Mouse (Mus musculus) spleen, adult 2 months (tissue): Measurements from ENCODE around the gene Trabd. TPM values are rescaled to one million over a fixed set of nuclear protein-coding genes. Genes with fewer than 3 reads are reported as not detected.

ENCODE experiments used
- DNase-seq, 2 experiments: peaks; one replicate each; pipeline versions ENCODE4 v3.0.0 to v3.0.0-alpha.2; 2012 to 2021; ENCODE audit warnings: low spot score in 2 of 2, low read depth in 1 of 2
- H3K27ac ChIP-seq: fragments of 200-500 bp; 2 replicates; pipeline ENCODE4 v1.5.1; 2012; ENCODE audit warnings: low read length, inconsistent platforms; ENCODE audit not compliant: insufficient read depth
- H3K27me3 ChIP-seq: fragments of 200-500 bp; 2 replicates; pipeline ENCODE4 v1.6.1; 2012; ENCODE audit warnings: mild to moderate bottlenecking, moderate library complexity, low read length, inconsistent platforms; ENCODE audit not compliant: control insufficient read depth, insufficient read depth
- H3K36me3 ChIP-seq: fragments of 200-500 bp; 2 replicates; pipeline ENCODE4 v1.6.1; 2012; ENCODE audit warnings: mild to moderate bottlenecking, low read length, inconsistent platforms; ENCODE audit not compliant: control insufficient read depth, insufficient read depth
- H3K4me1 ChIP-seq: fragments of 200-500 bp; 2 replicates; pipeline ENCODE4 v1.6.1; 2011; ENCODE audit warnings: inconsistent platforms; ENCODE audit not compliant: control insufficient read depth, insufficient read depth, insufficient read length
- H3K4me3 ChIP-seq: fragments of 200-500 bp; 2 replicates; pipeline ENCODE4 v1.5.1; 2011; ENCODE audit warnings: mild to moderate bottlenecking, inconsistent platforms; ENCODE audit not compliant: insufficient read depth, insufficient read length; ENCODE audit errors: extremely low read depth
- CTCF ChIP-seq: fragments of 200-500 bp; IDR thresholded peaks from 2 replicates; pipeline ENCODE4 v1.5.1; 2011; ENCODE audit warnings: mild to moderate bottlenecking, inconsistent platforms; ENCODE audit not compliant: insufficient read depth, insufficient read length, insufficient replicate concordance; ENCODE audit errors: extremely low read depth
- POLR2A ChIP-seq: fragments of 200-500 bp; IDR thresholded peaks from 2 replicates; pipeline ENCODE4 v1.6.1; 2011; ENCODE audit warnings: low read depth, low read length, inconsistent platforms
- WGBS: fragments of 180-500 bp; shearing (Covaris S2); methylation state at CpG from one replicate; pipeline ENCODE4 v1.1.7; 2018; 5-methylcytosine and 5-hydroxymethylcytosine counted together
- polyA plus RNA-seq: library from polyadenylated mRNA; depleted of rRNA; stranded (reverse); fragments of >200 nt; gene quantifications from 2 replicates; pipeline ENCODE4 v1.2.3, GENCODE M21; 2012

The Trabd gene
- polyA plus RNA-seq, 1 experiment, result 59.5 TPM

- Histone ChIP-seq H3K27ac (no peak overlapping the region), H3K4me1 (peaks cover 3% of the 10 kb centered on the region), H3K4me3 (no peak overlapping the region), H3K36me3 (no peaks in the 10 kb centered on the region), H3K27me3 (peaks cover 17% of the 10 kb centered on the region)
- TF ChIP-seq POLR2A (no peak), CTCF (no peak)
- no peak for DNase-seq
- whole genome bisulfite sequencing, result 6% methylated on average over 40 of the region's 48 CpGs
Measured at GRCm38 (mm10) chr15:89060032-89060681, 14.8 kb upstream of the Trabd start.

GRCm38 (mm10) chr15:89060811-89061460, 14.0 kb upstream of the Trabd start:
- H3K4me3 ChIP-seq, result no peak overlapping the region
- no peak for TF ChIP-seq CTCF
- no peak for TF ChIP-seq POLR2A
- no peaks in the 10 kb centered on the region for H3K36me3 ChIP-seq
- WGBS, result 88% methylated on average over 12 of the region's 12 CpGs
- H3K27me3 ChIP-seq, result peaks cover 17% of the 10 kb centered on the region
- peaks cover 3% of the 10 kb centered on the region for H3K4me1 ChIP-seq
- DNase-seq, result no peak
- no peak overlapping the region for H3K27ac ChIP-seq

GRCm38 (mm10) chr15:89061761-89062517, 13.0 kb upstream of the Trabd start:
- H3K36me3 ChIP-seq, result no peaks in the 10 kb centered on the region
- TF ChIP-seq POLR2A (no peak), CTCF (no peak)
- 87% methylated on average over 6 of the region's 6 CpGs for WGBS
- H3K27me3 ChIP-seq, result peaks cover 17% of the 10 kb centered on the region
- no peak overlapping the region for H3K4me3 ChIP-seq
- no peak for DNase-seq
- no peak overlapping the region for H3K27ac ChIP-seq
- H3K4me1 ChIP-seq, result peaks cover 3% of the 10 kb centered on the region

GRCm38 (mm10) chr15:89062518-89062910, 12.4 kb upstream of the Trabd start:
- Histone ChIP-seq H3K36me3 (no peaks in the 10 kb centered on the region), H3K4me3 (no peak overlapping the region), H3K27me3 (peaks cover 20% of the 10 kb centered on the region), H3K4me1 (peaks cover 3% of the 10 kb centered on the region), H3K27ac (no peak overlapping the region)
- no peak for DNase-seq
- no peak for TF ChIP-seq POLR2A
- TF ChIP-seq CTCF, result no peak
- 90% methylated on average over 5 of the region's 5 CpGs for WGBS

GRCm38 (mm10) chr15:89063001-89063400, 11.9 kb upstream of the Trabd start:
- Histone ChIP-seq H3K27ac (no peak overlapping the region), H3K4me3 (no peak overlapping the region), H3K36me3 (no peaks in the 10 kb centered on the region), H3K4me1 (peaks cover 3% of the 10 kb centered on the region), H3K27me3 (peaks cover 20% of the 10 kb centered on the region)
- DNase-seq, result no peak
- TF ChIP-seq CTCF, result no peak
- no peak for TF ChIP-seq POLR2A
- 87% methylated on average over 7 of the region's 7 CpGs for WGBS

- no peak overlapping the region for H3K27ac ChIP-seq
- no peak for DNase-seq
- no peak for TF ChIP-seq CTCF
- TF ChIP-seq POLR2A, result no peak
- H3K36me3 ChIP-seq, result no peaks in the 10 kb centered on the region
- WGBS, result 72% methylated on average over 6 of the region's 6 CpGs
- peaks cover 3% of the 10 kb centered on the region for H3K4me1 ChIP-seq
- H3K27me3 ChIP-seq, result peaks cover 18% of the 10 kb centered on the region
- no peak overlapping the region for H3K4me3 ChIP-seq
Measured at GRCm38 (mm10) chr15:89063536-89063935, 11.4 kb upstream of the Trabd start.
